Mouse (Mus musculus) ES-E14 (cell line): ENCODE measurements around the gene Gm5901. TPM values are rescaled to one million over a fixed set of nuclear protein-coding genes. Genes with fewer than 3 reads are reported as not detected.

Experiments
- DNase-seq: peaks from one replicate; pipeline ENCODE4 v3.0.0-alpha.2; 2013; ENCODE audit warnings: low read depth, low spot score
- H3K27ac ChIP-seq: 2 replicates; pipeline ENCODE4 v1.5.1; 2012; ENCODE audit warnings: low read depth, mild to moderate bottlenecking, low read length, moderate library complexity, mixed read lengths; ENCODE audit not compliant: poor library complexity, insufficient read depth, severe bottlenecking
- H3K36me3 ChIP-seq: 2 replicates; pipeline ENCODE4 v1.6.1; 2012; ENCODE audit warnings: mild to moderate bottlenecking, low read length, moderate library complexity, mixed read lengths; ENCODE audit not compliant: control insufficient read depth, poor library complexity, insufficient read depth, severe bottlenecking
- H3K4me1 ChIP-seq, 2 experiments: fragments of 150-350 bp in 1 of 2; sonication (generic) in 1 of 2; 2 replicates each; pipeline ENCODE4 v1.6.1; 2012; ENCODE audit warnings: low read length in 2 of 2, mild to moderate bottlenecking in 1 of 2, mixed read lengths in 1 of 2; ENCODE audit not compliant: control insufficient read depth in 2 of 2, insufficient read depth in 2 of 2, poor library complexity in 1 of 2
- H3K4me3 ChIP-seq, 2 experiments: fragments of 150-350 bp in 1 of 2; sonication (generic) in 1 of 2; 2 replicates each; pipeline ENCODE4 v1.5.1; 2012; ENCODE audit warnings: low read length in 2 of 2, low read depth in 1 of 2, mild to moderate bottlenecking in 1 of 2, mixed read lengths in 1 of 2; ENCODE audit not compliant: insufficient read depth in 1 of 2, poor library complexity in 1 of 2, severe bottlenecking in 1 of 2
- H3K9ac ChIP-seq: 2 replicates; pipeline ENCODE4 v1.6.1; 2012; ENCODE audit warnings: low read depth, mild to moderate bottlenecking, low read length, mixed read lengths; ENCODE audit not compliant: poor library complexity, insufficient read depth, severe bottlenecking
- H3K9me3 ChIP-seq: fragments of 150-350 bp; sonication (generic); 2 replicates; pipeline ENCODE4 v1.6.1; 2012; ENCODE audit warnings: low read depth, mild to moderate bottlenecking, low read length; ENCODE audit not compliant: control insufficient read depth, insufficient read depth
- CHD2 ChIP-seq: IDR thresholded peaks from 2 replicates; pipeline ENCODE4 v1.6.1; 2014; ENCODE audit warnings: mild to moderate bottlenecking, low read depth, low read length, inconsistent platforms
- HCFC1 ChIP-seq: IDR thresholded peaks from 2 replicates; pipeline ENCODE4 v1.6.1; 2012; ENCODE audit warnings: low read length, inconsistent platforms, borderline replicate concordance; ENCODE audit not compliant: insufficient read depth
- MAFK ChIP-seq: IDR thresholded peaks from 2 replicates; pipeline ENCODE4 v1.6.1; 2014; ENCODE audit warnings: mild to moderate bottlenecking, low read depth, low read length, inconsistent platforms; ENCODE audit not compliant: insufficient read depth
- ZC3H11A ChIP-seq: IDR thresholded peaks from 2 replicates; pipeline ENCODE4 v1.6.1; 2012; ENCODE audit warnings: low read depth, mild to moderate bottlenecking, inconsistent platforms, low read length, borderline replicate concordance
- ZNF384 ChIP-seq: IDR thresholded peaks from 2 replicates; pipeline ENCODE4 v1.6.1; 2012; ENCODE audit warnings: low read depth, low read length, inconsistent platforms
- in situ Hi-C, 2 experiments: fragments of 600-800 bp; cut with MboI; formaldehyde crosslinking; loops; one replicate each; pipeline ENCODE4 v1.15.1; 2025; ENCODE audit warnings: low sequenced_read_pairs in 2 of 2, inconsistent platforms in 1 of 2; ENCODE audit not compliant: unreplicated experiment in 2 of 2
- total RNA-seq: library from RNA; depleted of rRNA; stranded (reverse); fragments of 300-350 nt; gene quantifications from 2 replicates; pipeline ENCODE4 v1.2.3, GENCODE M21; 2012; rRNA removed

Gene Gm5901
- total RNA-seq, 1 experiment: 0.89 TPM

DNA sequence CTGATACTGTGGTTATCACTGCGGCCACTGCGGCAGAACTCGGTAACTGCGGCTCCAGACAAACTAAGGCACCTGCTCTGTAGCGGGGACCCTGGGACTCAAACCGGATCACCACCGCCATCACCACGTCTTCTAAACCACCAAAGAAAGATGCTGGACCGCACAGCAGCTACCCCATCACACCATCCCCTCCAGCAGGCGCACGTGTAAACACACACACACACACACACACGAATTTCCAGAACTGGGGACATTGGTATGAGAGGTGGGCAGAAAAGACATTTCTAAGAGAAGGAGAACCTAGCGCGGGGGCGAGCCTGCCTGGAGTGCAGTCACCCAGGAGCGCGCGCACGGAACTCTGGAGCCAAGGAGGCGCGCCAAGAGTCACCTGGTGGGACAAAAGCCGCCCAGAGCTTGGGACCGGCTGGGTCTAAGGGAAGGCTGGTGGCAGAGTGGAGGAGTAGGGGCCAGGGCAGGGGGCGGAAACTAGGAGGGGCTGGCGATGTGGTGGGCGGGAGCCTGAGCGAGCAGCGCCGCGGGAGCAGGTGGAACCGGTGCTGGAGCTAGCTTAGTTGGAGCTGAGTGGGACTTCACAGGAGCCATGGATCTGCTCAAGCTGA lies 50.7 kb downstream of the Gm5901 start, which contains the start of gene Cckbr:
Gene Cckbr, plus strand, starts transcription at position 308 of the 620 bp plus-strand sequence.
- in situ Hi-C loops: no loop called here
- Histone ChIP-seq H3K4me3 (peak within 1 kb of the TSS; percentile 57 to 65), H3K9me3 (no peaks in the 10 kb centered on the region), H3K27ac (no peak within 1 kb of the TSS), H3K4me1 (peaks cover 0 to 2% of the 10 kb centered on the region in 2 experiments; a peak in 2 of 4 replicates), H3K9ac (peak within 1 kb of the TSS; percentile 18), H3K36me3 (no peaks in the 10 kb centered on the region)
- TF ChIP-seq ZNF384: no peak
- no peak for TF ChIP-seq ZC3H11A
- no peak for TF ChIP-seq CHD2
- no peak for TF ChIP-seq MAFK
- no peak for TF ChIP-seq HCFC1
- DNase-seq: peak; percentile 54

DNA sequence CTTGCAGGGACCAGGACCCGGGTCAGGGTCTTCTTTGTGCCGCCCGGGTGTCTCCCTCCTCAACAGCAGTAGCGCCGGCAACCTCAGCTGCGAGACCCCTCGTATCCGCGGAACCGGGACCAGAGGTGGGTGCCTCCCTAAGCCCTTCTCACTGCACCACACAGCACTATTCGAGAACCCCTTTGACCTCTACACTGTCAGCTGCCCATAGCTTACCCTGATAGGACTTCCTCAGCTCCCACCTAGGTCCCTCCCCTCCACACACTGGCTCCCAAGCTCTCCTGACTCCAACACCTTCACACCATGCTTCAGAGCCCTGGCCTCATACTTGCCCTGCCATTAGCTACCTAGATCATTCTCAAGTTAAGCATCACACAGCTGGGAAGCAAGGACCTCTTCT lies 51.2 kb downstream of the Gm5901 start:
- Histone ChIP-seq H3K36me3 (no peaks in the 10 kb centered on the region), H3K9me3 (no peaks in the 10 kb centered on the region), H3K4me3 (peak overlapping the region; percentile 57 to 65), H3K4me1 (peaks cover 0 to 2% of the 10 kb centered on the region in 2 experiments; a peak in 2 of 4 replicates), H3K27ac (no peak overlapping the region), H3K9ac (peak overlapping the region; percentile 18; the same call in 1 of the 2 replicates)
- no peak for DNase-seq
- TF ChIP-seq MAFK (no peak), HCFC1 (no peak), ZNF384 (no peak), CHD2 (no peak), ZC3H11A (no peak)
- in situ Hi-C loops: no loop called here

Other genes with a start within 250 kb of the Gm5901 start
- gene Olfr683, start 228.0 kb upstream of the Gm5901 start, total RNA-seq: not detected in 2 replicates
- not detected in 2 replicates for gene Olfr684, start 211.4 kb upstream of the Gm5901 start, total RNA-seq
- not detected in 2 replicates for gene Olfr685, start 189.0 kb upstream of the Gm5901 start, total RNA-seq
- gene Olfr686, start 167.6 kb upstream of the Gm5901 start, total RNA-seq: not detected in 2 replicates
- not detected in 2 replicates for gene Olfr688, start 86.9 kb upstream of the Gm5901 start, total RNA-seq
- not detected in 2 replicates for gene Olfr689, start 63.9 kb upstream of the Gm5901 start, total RNA-seq
- gene Olfr690, start 40.9 kb upstream of the Gm5901 start, total RNA-seq: not detected in 2 replicates
- gene Olfr691, start 32.8 kb upstream of the Gm5901 start, total RNA-seq: not detected in 2 replicates
- 0.26 TPM in 1 of 2 replicates, not detected in the other for gene Olfr692, start 6.8 kb upstream of the Gm5901 start, total RNA-seq
- gene Fam160a2, start 25.0 kb downstream of the Gm5901 start, total RNA-seq: 29.9 and 37.6 TPM in 2 replicates
- 0.13 and 0.37 TPM in 2 replicates for gene Cnga4, start 29.5 kb downstream of the Gm5901 start, total RNA-seq
- gene Cckbr, start 50.7 kb downstream of the Gm5901 start, total RNA-seq: 0.27 and 0.58 TPM in 2 replicates
- 2.0 and 5.3 TPM in 2 replicates for gene Cavin3, start 107.3 kb downstream of the Gm5901 start, total RNA-seq
- 19.4 and 22.8 TPM in 2 replicates for gene Smpd1, start 179.3 kb downstream of the Gm5901 start, total RNA-seq
- gene Apbb1, start 206.6 kb downstream of the Gm5901 start, total RNA-seq: 14.2 and 19.9 TPM in 2 replicates
- 0.58 and 0.71 TPM in 2 replicates for gene Hpx, start 225.1 kb downstream of the Gm5901 start, total RNA-seq